Mouse (Mus musculus) thymus, adult 2 months (tissue): ENCODE results near the gene Tacr1.

Source experiments
- CTCF ChIP-seq: fragments of 200-500 bp; IDR thresholded peaks from 2 replicates; pipeline ENCODE4 v1.5.1; 2012; ENCODE audit warnings: mild to moderate bottlenecking, control low read depth, low read length, moderate library complexity, borderline replicate concordance; ENCODE audit not compliant: control insufficient read depth, poor library complexity, insufficient read depth; ENCODE audit errors: extremely low read depth
- POLR2A ChIP-seq: fragments of 200-500 bp; IDR thresholded peaks from 2 replicates; pipeline ENCODE4 v1.6.1; 2012; ENCODE audit warnings: mild to moderate bottlenecking, low read length, control low read depth, moderate library complexity; ENCODE audit not compliant: control insufficient read depth, poor library complexity, insufficient read depth; ENCODE audit errors: extremely low read depth

DNA sequence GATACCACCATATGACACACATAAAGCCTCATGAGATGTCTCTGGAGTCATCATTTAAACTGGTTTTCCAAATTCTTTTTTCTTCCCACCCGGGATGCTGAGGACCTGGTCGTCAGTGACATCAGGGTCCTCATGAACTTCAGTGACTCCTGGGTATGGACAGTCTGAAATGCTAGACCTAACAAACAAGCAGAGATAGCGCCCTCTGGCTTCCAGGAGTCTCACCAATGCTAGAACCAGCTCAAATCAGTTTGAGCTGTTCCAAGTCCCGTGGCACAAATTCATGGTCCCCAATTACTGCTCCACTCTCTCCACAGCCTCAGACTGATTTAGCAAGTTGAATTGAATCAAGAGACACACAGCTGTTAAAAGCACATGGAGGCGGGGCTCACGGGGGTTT, 16.2 kb downstream of the Tacr1 start:
- TF ChIP-seq CTCF (no peak), POLR2A (no peak)
